Mouse (Mus musculus) erythroid progenitor cell, adult 5-6 weeks (primary cell): ENCODE measurements around the gene Chn1. TPM values are rescaled to one million over a fixed set of nuclear protein-coding genes. Genes with fewer than 3 reads are reported as not detected.
A peak's percentile ranks its signal among the peaks of the same experiment; 100 is the strongest.

Experiments used
- ATAC-seq: replicated peaks from 2 replicates; pipeline ENCODE4 v1.8.0; 2016; ENCODE audit warnings: moderate number of reproducible peaks, mild to moderate bottlenecking, moderate TSS enrichment, inconsistent platforms; ENCODE audit not compliant: poor library complexity, low FRiP score, severe bottlenecking
- total RNA-seq, 2 experiments: library from RNA; stranded (forward) in 1 of 2; stranded (reverse) in 1 of 2; fragments of 150-400 nt in 1 of 2; fragments of 186-747, 209-891 nt in 1 of 2; gene quantifications; 2 replicates each; pipeline versions ENCODE4 v1.2.3 to v1.2.4; 2015 to 2017; ENCODE audit warnings: low replicate concordance in 2 of 2

Chn1 gene
- total RNA-seq, 2 experiments from 2014 or later = not detected

DNA sequence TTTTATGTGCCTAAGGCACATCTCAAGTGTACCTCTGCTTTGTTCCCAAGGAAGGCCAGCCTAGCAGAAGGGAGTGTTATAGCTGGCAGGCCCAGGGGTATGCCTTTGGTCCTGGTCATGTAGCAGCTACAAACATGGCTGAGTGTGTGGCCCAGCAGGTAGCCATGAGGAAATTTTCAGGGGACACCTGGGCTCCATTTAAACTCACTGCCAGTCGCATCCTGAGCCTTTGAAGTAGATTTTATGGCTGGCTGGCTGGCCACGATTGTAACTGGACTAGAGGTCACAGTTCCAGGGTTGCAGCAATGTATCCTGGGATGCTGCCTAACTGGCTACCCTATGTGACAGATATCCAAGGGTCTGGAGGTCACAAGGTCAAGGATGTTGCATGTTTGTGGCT is 174.5 kb downstream of the Chn1 start:
- no peak for ATAC-seq

GRCm38 (mm10) chr2:73597772-73598171 is 177.4 kb downstream of the Chn1 start:
- no peak for ATAC-seq

- no peak for ATAC-seq
These were observed 178.4 kb downstream of the Chn1 start for GRCm38 (mm10) chr2:73596786-73597185.

DNA sequence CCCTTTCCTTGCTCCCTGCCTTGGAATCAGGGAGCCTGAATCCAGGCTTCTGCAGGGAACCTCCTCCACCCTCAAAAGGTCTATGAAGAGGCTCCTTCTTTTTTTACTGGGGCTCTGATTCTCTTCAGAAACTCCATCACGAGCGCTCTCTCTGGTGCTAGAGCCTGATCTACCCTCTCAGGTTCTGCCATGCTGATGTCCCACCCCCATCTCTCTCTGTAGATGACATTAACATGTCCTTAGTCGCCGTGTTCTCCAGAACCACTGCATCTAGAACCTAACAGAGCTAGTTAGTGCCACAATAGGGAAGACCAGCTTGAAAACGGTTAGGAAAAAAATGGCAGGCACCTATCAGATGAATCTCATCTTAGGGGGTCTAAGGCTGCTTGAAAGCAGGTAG is 178.8 kb downstream of the Chn1 start:
- no peak for ATAC-seq

DNA sequence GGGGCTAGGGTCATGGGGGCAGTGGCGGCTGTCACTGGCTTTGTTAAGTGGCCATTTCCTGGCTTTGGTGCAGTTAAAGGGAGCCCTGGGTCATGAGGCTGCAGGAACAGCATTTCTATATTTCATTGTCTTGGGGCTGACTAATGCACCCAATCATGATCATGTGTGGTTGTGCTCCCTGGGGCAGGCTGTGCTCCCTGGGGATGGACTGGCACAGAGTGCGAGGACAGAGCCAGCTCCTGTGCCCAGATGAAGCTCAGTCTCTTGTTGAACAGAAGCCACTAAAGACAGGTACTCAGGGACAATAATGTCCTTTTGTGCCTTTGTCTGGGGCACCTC is 182.1 kb downstream of the Chn1 start:
- ATAC-seq = no peak

DNA sequence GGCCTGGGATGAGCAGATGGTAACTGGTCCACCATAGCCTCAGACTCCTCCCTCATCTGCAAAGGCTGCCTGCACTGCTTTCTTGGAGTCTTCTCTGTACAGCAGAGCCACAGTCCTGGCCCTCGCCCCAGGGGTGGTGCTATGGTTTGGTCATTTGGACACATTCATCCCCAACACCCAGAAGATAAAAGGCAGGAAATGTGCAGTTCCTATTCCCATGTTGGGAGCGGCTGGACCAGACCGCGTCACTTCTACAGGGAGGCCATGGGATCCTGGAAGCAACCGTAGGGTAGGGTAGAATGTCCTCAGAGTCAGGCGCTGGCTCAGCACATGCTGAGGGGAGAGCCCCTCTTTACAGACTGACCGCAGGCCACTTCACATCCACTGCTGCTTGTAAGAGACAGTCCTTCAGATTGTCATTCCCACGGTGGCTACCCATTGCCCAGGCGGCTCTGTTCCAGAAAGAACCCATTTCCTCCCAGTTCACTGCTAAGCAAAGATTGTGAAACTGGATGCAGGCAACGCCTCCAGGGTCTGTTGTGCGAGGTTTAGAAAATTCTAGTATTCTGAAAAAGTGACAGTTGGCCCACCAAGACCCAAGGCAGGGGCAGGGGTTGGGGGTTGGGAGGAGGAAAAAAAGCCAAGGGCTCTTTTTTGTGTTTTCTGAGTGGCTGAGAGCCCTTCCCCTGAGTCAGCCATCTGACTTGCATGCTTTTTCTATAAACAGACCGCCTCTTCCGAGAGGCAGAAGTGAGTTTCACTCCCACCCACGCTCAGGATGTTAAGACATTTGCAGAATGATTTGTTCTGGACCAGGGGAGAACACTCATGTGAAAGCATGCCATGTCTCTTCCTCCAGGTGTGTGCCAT is 182.7 kb downstream of the Chn1 start:
- no peak for ATAC-seq

DNA sequence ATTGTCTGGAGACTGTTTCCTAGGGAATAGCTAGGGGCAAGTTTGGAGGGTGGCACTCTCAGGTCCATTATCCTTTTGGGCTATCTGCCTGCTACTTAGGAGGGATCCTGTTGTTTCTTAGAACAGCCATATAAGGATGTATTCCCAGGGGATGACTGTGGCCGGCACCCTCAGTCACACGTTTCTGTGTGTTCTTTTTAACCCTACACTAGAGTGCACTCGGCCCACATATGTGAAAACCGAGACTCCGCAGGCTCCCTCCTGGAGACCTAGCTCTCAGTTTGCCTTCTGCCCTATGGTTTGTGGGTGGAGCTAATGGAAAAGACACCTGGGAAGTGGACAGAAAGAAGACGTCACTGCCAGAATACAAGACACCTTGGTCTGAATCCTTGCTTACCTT is 183.9 kb downstream of the Chn1 start:
- no peak for ATAC-seq

DNA sequence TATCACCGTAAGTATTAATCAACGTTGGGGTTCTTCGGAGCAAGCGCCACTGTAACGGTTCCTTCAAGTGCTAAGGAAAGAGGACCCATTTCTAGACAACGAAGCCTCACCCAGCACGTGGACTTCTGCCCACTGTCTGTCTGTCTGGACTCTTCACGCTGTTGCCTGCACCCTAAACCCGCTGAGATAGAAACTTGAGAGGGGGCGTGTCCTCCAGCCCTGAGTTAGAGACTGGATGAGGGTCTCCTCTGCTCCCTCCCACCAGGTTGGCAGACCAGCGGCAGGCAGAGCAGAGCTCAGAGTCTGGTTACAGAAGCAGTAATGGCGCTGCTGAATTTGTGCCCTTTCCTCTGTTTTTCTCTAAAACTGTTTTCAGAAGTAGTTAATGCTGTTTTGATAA is 185.0 kb downstream of the Chn1 start:
- no peak for ATAC-seq

DNA sequence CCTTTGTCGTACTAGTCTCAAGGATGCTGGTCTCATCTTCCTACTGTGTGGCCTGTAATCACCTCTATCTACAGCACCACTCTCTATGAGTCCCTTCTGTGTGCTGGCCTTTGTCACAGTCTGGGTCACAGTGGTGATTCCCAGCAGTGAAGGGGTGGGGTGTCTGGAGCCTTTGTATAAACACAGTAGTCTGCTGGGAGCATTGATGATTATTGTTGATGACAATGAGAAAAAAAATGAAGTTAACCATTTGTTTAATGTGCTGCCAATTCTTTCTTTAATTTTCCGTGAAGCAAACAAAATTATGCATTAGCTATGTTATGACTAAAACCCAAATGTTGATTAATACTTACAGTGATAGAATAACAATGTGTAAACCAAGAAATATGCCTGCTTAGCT is 186.2 kb downstream of the Chn1 start:
- no peak for ATAC-seq

DNA sequence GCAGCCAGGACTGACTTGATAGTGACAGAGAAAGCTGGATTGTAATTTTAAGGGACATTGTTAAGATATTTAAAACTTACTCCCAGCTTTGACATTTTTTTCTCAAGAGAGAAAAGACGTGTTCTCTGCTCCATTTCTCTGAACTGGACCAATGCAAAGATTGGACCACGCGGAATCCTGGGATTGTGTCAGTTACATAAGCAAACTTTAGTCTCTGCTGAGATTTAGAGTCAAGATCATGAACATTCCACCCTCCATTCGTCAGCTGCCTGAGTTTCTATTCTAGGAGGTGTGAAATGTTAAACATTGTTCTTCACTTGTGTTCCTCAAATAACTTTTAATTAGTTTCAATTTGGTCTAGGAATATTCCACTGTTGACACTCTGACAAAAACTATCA is 188.0 kb downstream of the Chn1 start:
- ATAC-seq = no peak

DNA sequence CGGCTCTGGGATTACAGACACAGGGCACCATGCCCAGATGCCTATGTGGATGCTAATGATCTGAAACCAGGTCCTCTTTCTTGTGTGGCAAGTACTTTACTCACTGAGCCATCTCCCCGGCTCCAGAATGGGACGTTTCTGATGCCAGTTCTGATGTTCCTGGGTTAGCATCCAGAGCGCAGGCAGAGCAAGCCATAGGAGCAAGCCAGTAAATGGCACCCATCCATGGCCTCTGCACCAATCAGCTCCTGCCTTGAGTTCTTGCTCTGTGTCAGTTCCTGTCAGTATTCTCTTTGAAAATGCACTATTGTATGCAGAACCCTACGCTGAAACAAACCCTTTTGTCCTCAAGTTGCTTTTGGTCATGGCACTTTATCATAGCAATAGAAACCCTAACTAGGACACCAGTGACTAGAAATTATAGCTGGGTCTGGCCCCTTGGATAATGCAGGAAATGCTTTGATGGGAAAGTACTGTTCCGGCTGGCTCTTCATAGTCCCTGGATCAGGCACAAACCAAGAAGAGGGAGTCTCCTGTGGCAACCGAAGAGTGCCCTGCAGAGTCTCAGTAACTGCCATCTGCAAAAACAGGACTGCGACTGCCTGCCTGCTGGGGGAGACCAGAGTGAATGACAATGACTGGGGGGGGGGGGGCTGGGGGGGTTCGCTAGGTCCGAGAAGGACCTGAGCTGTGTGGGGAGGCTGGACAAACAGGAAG is 188.6 kb downstream of the Chn1 start:
- ATAC-seq = no peak

DNA sequence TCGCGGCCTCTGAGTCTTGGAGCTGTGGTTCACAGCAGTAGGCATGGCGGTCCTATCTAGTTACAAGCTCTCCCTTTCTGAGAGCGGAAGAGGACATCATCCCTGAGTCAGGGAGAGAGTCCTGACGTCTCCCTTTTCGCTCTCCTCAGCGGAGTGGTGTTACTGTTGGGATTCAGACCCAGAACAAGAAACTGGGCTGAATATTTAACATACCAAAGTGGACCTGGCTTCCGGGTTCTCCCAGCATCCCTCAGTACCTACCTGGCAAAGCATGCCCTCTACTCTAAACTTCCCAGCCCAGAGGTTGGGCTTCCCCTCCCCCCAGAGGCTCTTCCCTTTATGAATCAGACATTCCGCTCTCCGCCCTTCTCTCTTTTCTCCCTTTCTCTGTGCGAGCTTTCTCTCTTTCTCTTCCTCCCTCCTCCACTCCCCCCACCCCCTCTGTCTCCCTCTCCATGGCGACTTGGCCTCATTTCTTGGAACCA is 189.8 kb downstream of the Chn1 start:
- no peak for ATAC-seq

GRCm38 (mm10) chr2:73584645-73585346 is 190.3 kb downstream of the Chn1 start:
- no peak for ATAC-seq

DNA sequence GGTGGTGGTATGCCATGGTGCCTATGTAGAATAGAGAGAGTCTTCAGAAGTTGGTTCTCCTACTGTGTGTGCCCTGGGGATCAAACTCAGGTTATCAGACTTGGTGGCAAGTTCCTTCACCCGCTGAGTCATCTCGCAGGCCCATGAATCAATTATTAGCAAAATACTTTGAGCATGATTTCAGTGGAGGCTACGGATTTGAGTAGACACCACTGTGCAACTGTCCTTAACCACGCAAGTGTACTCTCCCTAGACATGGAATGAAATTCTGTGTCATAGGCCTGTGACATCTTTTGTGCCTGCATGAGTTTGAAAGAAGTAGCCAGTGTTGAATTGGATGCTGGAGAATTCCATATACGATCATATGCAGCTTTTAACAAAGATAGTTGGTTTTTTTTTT is 194.4 kb downstream of the Chn1 start:
- no peak for ATAC-seq

DNA sequence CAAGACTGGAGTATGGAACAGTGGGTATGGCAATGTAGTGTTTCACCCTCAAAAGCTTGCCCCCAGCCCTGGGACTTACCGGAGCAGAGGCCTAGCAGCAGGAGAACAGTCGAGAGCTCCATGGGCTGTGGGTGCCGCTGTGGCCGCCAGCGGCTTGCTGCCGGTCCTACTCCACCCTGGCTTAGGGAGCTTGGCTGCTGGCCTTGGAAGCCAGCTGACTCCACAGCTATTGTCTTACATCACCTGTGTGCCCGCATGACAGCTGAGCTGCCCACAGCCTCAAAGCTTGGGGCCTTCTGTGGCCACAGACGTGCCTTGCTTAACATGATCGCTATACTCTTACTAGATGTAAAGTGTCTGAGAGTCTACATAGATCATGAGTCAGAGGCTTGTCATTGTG is 195.0 kb downstream of the Chn1 start, which contains the start of gene Chrna1:
Chrna1 (minus strand) TSS at position 173 of the 400 bp plus-strand sequence.
- ATAC-seq = no peak

DNA sequence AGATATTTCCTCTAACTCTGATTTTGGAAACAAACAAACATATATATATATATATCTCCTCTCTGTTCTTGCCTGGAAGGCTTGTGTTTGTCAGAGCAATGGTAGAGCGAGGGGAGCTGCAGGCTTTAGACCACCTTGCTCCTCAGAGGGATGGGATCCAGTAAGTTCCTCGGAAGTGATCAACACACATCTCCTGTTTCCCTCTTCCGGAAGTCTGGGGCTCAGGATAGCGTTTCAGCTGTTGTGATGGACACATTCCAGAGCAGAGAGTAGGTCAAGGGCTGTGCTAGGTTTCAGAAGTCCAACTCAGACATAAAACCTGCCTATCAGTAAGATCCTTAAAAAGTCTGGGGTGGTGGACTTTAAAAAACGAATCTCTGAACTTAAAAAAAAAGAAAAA is 196.0 kb downstream of the Chn1 start:
- ATAC-seq = no peak

- no peak for ATAC-seq
These were observed 200.7 kb downstream of the Chn1 start for GRCm38 (mm10) chr2:73574418-73574817.

- no peak for ATAC-seq
These were observed 201.6 kb downstream of the Chn1 start for GRCm38 (mm10) chr2:73573556-73573955.

- ATAC-seq = peak; percentile 60
These were observed 202.4 kb downstream of the Chn1 start for GRCm38 (mm10) chr2:73572539-73573372.

DNA sequence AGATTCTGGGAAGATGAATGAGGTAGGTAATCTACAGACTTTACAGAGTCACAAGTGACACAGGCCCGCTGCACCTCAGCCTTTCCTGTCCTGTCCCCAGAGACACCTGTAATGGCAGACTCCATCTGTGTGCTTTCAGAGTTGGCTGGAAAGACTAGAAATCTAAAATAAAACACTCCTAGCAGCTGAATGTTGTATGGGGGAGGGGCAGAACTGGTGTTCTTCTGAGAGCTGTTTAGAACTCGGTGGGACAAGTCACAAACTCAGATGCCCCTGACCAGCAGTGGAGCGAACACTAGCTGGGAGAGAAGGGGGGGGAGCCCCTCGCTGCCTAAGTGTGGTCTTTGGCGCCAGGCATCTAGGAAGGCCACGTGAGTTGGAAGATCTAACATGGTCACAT is 203.2 kb downstream of the Chn1 start:
- ATAC-seq = no peak
